Mouse (Mus musculus): ENCODE results near the gene Gabrb1.

Gene Gabrb1

GRCm38 (mm10) chr5:71828996-71829395 is 171.1 kb downstream of the Gabrb1 start:
- DNase-seq (ENCODE audit: low spot score) = no peak

- no peak for DNase-seq (ENCODE audit: low spot score)
These were observed 172.4 kb downstream of the Gabrb1 start for GRCm38 (mm10) chr5:71830342-71830741.

GRCm38 (mm10) chr5:71842241-71842640 is 184.3 kb downstream of the Gabrb1 start:
- no peak for DNase-seq (ENCODE audit: low spot score)

- DNase-seq (ENCODE audit: low spot score) = no peak
These were observed 240.3 kb downstream of the Gabrb1 start for GRCm38 (mm10) chr5:71898214-71898613.

GRCm38 (mm10) chr5:71903399-71903798 is 245.5 kb downstream of the Gabrb1 start:
- DNase-seq (ENCODE audit: low spot score) = no peak

GRCm38 (mm10) chr5:71914028-71914427 is 256.1 kb downstream of the Gabrb1 start:
- no peak for DNase-seq (ENCODE audit: low spot score)

- no peak for DNase-seq (ENCODE audit: low spot score)
These were observed 257.8 kb downstream of the Gabrb1 start for GRCm38 (mm10) chr5:71915711-71916110.

GRCm38 (mm10) chr5:71917206-71917605 is 259.3 kb downstream of the Gabrb1 start:
- DNase-seq (ENCODE audit: low spot score) = no peak

- no peak for DNase-seq (ENCODE audit: low spot score)
These were observed 265.7 kb downstream of the Gabrb1 start for GRCm38 (mm10) chr5:71923636-71924035.

- no peak for DNase-seq (ENCODE audit: low spot score)
These were observed 268.4 kb downstream of the Gabrb1 start for GRCm38 (mm10) chr5:71926336-71926735.

GRCm38 (mm10) chr5:71930036-71930435 is 272.1 kb downstream of the Gabrb1 start:
- no peak for DNase-seq (ENCODE audit: low spot score)

GRCm38 (mm10) chr5:71951398-71951797 is 293.5 kb downstream of the Gabrb1 start:
- no peak for DNase-seq (ENCODE audit: low spot score)

- no peak for DNase-seq (ENCODE audit: low spot score)
These were observed 297.3 kb downstream of the Gabrb1 start for GRCm38 (mm10) chr5:71955070-71955685.

- no peak for DNase-seq (ENCODE audit: low spot score)
These were observed 307.0 kb downstream of the Gabrb1 start for GRCm38 (mm10) chr5:71964876-71965432.

- DNase-seq (ENCODE audit: low spot score) = no peak
These were observed 307.6 kb downstream of the Gabrb1 start for GRCm38 (mm10) chr5:71965529-71965928.

GRCm38 (mm10) chr5:71970140-71970800 is 312.4 kb downstream of the Gabrb1 start:
- DNase-seq (ENCODE audit: low spot score) = no peak

- DNase-seq (ENCODE audit: low spot score) = no peak
These were observed 314.9 kb downstream of the Gabrb1 start for GRCm38 (mm10) chr5:71972831-71973230.

- DNase-seq (ENCODE audit: low spot score) = no peak
These were observed 318.2 kb downstream of the Gabrb1 start for GRCm38 (mm10) chr5:71976133-71976532.

- no peak for DNase-seq (ENCODE audit: low spot score)
These were observed 318.7 kb downstream of the Gabrb1 start for GRCm38 (mm10) chr5:71976571-71977061.

- no peak for DNase-seq (ENCODE audit: low spot score)
These were observed 328.6 kb downstream of the Gabrb1 start for GRCm38 (mm10) chr5:71986561-71986960.

- no peak for DNase-seq (ENCODE audit: low spot score)
These were observed 329.1 kb downstream of the Gabrb1 start for GRCm38 (mm10) chr5:71986983-71987398.

- no peak for DNase-seq (ENCODE audit: low spot score)
These were observed 341.6 kb downstream of the Gabrb1 start for GRCm38 (mm10) chr5:71999466-71999865.

- DNase-seq (ENCODE audit: low spot score) = no peak
These were observed 346.0 kb downstream of the Gabrb1 start for GRCm38 (mm10) chr5:72003811-72004435.
